Mouse (Mus musculus) layer of hippocampus, adult 9-11 months (tissue): ENCODE data around the gene Plpp2.

ENCODE experiments used
- DNase-seq: peaks from one replicate; pipeline ENCODE4 v3.0.0; 2022

The Plpp2 gene

DNA sequence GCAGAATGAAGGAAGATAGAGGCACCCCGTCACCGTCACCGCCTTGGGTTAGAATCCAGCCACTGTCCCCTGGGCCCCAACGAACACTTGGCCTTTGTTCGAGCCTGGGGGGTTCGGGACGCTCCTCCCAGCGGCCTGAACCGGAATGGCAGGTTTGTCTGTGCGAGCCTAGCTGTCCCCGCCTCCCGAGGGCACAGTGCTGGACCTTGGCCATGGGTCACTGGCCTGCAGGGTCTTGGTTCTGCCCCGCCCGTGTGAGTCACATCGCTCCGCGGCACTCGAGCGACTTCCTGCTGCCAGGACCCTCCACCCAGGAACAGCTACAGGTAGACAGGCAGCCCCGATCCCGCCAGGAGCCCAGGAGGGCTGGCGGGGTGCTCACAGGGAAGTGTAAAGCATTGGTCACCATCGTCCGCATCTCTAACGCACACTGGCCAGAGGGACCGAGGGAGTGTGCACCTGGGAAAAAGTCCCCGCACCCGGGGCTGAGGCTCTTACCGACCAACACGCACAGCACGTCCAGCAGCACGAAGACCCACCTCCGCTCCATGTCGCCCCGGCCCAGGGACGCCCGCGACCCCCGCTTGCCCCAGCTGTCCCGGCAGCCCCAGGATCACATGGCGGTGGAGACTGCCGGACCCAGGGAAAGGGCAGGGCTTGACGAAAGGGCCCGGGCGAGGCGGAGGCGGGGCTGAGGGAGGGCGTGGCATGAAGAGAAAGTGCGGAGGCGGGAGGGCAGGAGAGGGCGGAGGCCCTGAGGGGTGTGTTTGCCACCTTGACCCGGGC lies at the start of gene Plpp2:
Plpp2 (minus strand) TSS at position 671 of the 786 bp plus-strand sequence.
- peak; percentile 64 for DNase-seq

DNA sequence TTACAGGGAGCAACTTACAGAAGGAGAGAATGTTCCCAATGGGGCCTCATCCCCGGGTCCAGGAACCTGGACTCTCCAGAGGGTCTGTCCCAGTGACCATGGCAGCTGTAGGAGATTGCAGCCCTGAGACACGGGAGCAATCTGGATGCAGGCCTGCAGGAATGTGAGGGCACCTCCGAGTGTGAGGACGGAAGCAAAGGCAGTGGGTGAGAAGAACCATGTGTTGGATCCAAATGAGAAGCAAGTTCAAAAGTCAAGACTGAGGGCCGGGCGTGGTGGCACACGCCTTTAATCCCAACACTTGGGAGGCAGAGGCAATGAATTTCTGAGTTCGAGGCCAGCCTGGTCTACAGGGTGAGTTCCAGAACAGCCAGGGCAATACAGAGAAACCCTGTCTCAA lies 47.9 kb upstream of the Plpp2 start:
- no peak for DNase-seq

DNA sequence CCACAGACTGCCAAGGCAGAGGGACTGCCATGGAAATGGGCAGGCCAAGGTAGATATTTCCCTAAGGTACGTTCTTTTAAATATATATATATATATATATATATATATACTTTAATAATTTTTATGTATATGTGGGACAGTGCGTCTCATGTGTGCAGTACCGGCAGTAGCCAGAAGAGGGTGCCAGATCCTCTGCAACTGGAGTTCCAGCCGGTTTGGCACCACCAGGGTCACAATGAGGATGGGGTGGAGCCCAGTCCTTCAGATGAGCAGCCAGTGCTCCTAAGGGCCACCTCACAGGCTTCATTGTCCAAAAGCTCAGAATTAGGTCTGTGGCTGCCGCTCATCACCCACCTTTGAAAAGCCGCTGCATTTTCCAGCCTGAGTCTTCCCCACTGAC lies 47.2 kb upstream of the Plpp2 start:
- DNase-seq = no peak

DNA sequence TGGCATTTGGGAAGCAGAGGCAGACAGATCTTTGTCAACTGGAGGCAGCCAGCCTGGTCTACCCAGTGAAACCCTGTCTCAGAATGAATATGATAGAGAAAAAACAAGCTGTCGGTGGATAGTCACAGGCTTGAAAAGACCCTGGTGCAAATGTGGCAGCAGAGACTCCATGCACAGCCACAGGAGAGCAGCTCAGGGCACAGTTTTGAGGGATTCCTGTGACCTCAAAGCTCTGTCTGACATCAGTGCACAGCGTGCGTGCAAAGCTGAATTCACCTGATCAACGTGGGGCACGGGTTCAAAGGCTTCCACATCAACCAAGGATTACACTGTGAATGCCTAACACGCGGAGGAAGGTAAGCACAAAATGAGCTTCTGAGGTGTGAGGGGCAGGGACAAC lies 46.8 kb upstream of the Plpp2 start:
- DNase-seq = no peak

DNA sequence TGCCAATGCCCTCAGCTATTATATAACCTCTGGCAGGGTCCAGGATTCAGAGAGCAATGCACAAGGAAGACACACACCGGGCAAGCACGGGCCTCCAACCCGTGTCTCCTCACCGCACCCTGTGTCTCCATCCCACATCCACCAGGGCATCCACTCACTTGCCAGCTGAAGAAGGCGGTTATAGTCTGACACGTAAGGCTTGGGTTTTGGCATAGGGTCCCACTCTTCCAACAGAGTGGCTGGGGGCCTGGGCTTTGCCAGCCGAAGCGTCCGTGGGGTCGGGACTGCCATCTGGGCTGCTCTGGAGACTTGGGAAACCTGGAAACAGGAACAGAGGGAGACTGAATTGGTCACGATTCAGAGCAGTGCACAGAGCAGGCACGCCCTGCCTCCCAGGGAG lies 46.2 kb upstream of the Plpp2 start:
- no peak for DNase-seq

DNA sequence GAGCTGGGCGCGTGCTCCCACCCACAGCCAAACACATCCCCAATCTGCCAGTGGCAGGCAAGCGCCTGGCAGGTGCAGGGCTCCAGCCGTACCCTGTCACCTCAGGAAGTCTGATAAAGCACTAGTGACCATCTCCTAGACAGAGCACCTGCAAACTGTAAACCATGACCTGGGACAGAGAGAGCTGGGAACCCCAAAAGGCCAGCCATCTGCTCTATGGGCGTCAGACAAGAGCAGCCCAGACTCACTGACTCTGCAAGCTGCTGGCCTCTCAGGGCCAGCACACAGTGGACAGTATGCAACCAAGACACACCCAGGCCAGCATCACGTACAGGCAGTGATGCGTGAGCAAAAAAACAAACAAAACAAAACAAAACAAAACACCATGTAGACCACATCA lies 45.3 kb upstream of the Plpp2 start:
- no peak for DNase-seq

DNA sequence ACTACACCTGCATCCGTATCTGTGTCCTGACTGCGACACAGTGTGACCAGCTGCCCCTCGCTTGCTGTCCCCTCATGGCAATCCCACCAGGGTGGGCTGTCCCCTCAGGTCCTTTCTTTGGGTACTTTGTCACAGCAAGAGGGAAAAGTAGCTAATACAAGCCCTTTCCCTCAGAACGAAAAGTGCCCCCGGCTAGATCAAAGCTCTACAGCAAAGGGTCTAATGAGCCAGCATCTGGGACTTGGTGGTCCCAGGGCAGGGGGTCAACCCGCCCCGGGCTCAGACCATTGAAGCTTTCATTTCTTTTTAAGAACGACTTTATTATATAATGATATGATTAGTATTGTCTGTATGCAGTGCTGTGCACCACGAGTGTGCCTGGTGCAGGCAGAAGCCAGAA lies 44.7 kb upstream of the Plpp2 start:
- no peak for DNase-seq

DNA sequence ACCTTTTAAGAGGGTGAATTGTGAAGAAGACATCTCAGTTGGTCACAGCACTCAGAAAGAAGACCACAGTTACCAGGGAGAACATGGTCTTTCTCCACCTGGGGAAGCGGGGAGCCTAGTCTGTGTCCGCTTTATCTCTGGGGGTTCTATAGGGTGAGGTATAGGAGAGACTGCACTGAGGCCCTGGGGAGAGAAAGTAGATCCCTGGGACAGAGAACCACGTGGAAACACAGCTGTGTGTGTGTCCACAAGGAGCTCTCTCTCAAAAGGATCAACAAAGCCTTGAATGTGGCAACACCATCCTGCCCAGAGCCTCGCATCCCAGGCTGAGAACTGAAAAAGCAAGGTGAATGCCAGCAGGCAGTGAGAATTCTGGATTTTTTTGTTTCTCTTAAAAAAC lies 43.8 kb upstream of the Plpp2 start:
- DNase-seq = no peak

DNA sequence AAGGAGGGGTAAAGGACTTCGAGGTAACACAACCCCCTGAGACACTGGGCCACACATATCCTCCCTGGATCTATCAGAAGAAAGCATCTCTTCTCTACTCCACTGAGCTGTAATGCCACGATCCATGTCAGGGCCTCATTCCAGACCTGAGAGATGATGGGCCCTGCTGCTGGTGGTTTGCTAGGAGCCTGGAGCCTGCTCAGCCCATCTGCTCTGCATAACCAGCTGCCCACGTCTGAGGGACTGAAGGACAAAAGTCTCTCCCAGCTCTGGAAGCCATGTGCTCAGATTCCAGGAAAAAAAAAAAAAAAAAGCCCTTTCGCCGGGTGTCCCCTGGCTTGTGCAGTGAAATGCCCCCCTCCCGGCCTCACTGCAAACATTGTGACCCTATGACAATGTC lies 42.2 kb upstream of the Plpp2 start:
- no peak for DNase-seq

DNA sequence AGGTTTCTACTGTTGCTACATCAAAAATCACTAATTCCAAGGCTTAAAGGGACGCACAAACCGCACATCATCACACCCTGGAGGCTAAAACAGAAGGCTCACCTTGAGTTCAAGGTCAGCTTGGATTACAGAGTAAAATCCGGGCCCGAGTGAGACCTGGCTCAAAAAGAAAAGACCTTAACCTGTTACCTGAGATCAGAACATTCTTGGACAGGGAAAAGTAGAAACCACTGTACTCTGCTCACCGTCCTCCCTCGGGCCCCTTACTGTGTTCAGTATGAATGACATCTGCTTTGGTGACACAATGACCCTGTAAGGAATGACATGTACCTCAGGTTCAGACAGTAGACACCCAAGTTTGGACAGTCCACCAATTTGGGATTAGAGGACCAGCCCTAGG lies 41.2 kb upstream of the Plpp2 start:
- no peak for DNase-seq

DNA sequence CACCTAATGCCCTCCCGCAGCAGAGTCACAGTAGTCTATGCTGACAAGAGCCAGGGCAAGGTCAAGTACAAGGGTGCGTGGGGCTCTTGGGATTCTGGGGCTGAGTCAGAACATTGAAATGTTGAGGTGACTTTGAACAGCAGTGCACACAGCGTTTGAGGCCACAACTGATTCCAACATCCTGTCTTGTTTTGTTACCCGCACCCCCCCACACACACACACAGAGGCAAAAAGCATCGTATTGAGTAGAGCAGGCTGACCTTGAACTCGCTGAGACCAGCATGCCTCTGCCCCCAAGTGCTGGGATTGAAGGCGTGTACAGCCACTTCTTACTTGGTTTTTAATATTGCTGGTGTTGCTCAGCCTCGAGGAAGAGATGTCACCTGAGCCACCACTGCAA lies 40.8 kb upstream of the Plpp2 start:
- no peak for DNase-seq

DNA sequence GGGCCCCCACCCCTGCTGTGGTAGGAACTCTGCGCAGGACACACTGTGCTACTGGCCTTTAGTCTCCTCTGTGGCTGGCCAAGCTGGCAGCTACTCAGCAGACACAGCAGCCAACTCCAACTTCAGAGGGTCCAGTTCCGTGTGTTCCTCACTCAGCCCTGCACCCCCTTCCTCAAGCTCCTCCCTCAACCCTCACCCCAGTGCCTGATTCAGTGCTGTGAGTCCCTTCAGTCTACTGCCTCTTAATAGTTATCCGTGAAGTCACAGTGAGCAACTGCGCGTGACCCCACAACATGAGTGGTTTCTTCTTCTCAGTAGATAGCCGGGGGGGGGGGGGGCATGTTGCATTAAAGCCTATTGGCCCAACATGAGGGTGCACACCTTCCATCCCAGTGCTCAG lies 40.0 kb upstream of the Plpp2 start:
- DNase-seq = no peak

DNA sequence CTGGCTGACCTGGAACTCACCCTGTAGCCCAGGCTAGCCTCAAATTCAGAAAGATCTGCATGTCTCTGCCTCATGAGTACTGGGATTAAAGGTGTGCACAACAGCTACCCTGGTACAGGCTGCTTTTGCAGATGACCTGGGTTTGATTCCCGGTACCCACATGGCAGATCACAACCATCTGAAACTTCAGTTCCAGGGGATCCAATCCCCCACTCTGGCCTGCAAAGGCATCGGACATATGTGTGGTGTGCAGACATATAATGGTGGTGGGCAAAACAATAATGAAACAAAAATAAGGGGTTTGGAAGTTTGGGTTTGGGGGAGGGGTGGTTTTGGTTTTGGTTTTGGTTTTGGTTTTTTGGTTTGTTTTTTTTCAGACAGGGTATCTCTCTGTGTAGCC lies 37.7 kb upstream of the Plpp2 start:
- DNase-seq = no peak

DNA sequence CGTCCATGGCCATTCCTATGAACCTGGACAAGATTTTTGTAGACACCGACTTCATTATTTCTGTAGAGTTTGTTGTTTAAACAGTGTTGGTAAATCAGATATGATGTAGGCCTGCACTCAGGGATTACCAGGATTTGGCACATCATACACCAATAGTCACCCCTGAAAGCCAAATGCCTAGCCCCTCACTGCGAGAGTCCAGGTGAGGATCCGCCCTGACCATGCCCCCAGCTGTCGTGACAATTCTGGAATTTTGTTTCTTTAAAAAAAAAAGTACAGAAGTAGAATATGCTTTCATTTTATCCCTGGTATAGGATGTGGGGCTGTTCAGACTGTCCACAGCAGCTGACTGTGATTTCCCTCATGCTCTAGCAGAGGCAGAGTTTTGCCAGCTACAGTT lies 36.3 kb upstream of the Plpp2 start:
- DNase-seq = no peak

DNA sequence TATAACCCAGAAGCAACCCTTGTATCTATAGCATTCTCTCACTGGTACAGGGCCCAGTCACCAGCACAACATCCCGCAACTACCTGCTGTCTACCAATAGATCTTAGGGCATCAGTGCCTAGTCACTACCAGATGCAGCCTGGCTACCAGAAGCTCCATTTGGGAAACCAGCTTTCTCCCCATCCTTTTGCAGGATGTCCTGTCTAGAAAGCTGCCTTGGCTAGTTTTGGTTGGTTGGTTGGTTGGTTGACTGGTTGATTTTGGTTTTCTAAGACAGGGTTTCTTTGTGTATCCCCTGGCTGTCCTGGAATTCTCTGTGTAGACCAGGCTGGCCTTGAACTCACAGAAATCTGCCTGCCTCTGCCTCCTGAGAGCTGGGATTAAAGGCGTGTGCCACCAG lies 26.1 kb upstream of the Plpp2 start:
- no peak for DNase-seq

DNA sequence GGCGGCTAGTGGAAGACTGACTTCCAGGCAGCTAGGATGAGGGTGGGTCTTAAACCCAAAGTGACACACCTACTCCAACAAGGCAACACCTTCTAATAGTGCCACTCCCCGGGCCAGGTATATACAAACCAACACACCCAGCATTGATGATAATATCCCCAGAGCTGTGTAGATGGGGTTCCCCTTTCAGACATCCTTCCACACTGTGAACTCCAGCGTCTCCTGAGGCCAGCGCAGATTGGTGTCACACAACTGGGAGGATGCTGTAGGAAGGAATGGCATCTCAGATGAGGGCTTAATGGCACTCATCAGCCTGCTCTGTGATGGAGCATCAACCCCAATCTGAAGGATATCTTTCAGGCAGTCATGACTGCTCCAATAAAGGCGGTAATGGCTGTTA lies 23.9 kb upstream of the Plpp2 start:
- no peak for DNase-seq

DNA sequence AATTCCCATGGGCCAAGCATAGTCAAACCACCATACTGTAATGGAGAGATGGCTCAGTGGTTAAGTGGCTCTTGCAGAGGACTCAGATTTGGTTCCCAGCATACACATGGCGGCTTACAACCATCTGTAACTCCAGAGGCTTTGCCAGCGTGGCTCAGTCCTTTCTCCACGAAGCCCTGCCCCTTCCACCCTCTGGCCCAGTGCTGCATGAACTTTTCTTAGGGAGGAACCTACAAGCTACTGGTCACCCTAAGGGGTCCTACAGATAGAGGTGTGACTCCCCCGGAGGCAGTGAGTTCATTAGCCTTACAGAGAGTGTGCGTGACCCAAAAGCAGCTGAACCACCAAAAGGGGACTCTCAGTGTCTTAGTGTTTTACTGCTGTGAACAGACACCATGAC lies 23.4 kb upstream of the Plpp2 start:
- DNase-seq = no peak

DNA sequence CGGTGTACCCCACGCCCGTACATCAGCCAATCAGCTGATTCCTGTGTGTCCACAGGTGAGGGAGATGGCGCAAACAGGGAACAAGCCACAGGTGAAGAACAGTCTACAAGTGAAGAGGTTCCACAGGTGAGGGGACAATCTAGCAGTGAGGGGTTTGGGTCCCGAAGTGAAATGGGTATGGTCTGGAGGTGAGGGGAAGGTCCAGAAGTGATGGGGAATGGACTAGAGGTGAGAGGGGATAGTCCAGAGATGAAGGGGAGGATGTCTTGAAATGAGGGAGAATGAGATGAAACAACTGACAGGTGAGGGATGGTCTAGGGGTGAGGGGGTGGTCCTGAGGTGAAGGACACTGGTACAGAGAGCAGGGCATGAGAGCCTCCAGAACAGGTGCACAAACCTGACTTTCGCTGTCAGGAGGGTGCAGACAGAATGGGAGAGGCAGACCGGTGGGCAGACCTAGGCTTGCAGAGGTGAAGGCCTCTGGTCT lies 21.7 kb upstream of the Plpp2 start:
- no peak for DNase-seq

DNA sequence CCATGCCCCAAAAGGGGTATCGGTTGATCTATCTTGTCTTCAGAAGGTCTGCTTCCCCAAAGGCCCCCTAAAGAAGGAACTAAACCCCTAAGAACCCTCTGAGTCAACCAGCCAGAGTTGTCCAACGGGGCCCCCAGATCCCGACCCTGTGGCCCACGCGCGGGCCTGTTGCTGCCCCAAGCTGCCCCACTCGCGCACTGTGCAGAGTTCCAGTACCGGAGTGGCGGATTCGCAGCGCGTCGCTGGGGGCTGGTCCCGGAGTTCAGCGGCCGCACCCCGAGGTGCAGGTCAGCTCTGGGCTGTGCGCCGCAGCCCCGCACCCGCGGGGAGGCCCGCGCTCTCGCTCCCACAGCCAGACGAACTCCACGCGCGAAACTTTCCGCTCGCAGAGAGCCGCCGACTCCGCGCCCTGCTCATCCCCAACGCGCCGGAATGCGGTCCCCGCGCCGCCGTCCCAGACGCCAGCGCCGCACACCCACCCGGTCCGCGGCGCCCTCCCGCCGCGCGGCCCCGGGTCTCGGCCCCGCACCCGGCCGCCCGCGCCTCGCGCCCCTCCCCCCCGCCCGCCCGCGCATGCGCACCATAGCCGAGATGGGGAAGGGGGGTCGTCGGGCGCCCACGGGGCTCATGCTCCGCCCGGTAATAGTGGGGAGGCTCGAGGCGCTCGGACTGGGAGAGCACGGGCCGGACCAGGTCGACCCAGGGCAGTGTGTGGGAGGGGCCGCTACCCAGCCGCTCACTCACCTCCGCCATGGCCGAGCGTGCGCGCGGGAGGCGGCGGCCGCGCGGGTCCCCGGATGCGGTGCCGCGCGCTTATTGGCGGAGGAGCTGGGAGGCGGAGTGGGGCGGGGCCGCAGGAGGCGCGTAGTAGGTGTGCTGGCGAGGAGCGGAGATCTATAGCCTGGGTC lies 21.0 kb upstream of the Plpp2 start, which contains the start of gene Mier2:
Mier2 (minus strand) TSS at position 870 of the 908 bp plus-strand sequence.
- DNase-seq = peak; percentile 85

DNA sequence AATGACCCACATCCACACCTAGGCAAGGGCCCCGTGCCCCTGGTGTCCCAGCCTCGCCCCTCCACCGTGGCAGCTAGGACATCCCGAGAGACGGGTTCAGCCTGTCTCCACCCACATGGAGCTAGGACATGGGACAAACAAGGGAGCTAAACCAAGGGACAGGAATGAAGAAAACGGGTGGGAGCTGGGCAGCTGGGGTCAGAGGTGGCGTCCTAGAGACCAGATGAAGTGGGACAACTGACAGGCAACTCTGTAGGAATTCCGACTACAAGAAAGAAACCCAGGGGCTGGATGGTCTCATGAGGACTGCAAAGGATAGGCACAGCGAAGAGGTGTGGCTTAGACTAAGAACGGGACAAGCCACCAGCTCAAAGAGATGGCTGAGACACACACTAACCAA lies 20.1 kb upstream of the Plpp2 start:
- DNase-seq = no peak

DNA sequence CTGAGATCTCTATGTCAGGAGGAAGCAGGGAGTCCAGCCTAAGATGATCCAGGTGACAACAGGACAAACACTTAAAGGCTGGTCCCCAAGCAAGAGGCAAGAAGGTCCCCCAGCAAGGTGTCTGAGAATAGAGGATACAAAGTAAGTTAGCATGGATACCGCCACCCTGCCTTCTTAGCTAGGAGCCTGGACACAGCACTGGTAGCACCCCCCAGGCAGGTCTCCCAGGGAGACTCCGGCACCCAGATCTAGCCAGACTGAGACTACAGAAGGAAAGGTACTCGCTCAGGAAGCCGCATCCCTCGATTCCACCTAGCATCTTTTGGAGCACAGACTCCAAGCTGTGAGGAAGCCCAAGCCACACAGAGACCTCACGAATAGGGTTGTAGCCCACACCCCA lies 19.6 kb upstream of the Plpp2 start:
- no peak for DNase-seq

DNA sequence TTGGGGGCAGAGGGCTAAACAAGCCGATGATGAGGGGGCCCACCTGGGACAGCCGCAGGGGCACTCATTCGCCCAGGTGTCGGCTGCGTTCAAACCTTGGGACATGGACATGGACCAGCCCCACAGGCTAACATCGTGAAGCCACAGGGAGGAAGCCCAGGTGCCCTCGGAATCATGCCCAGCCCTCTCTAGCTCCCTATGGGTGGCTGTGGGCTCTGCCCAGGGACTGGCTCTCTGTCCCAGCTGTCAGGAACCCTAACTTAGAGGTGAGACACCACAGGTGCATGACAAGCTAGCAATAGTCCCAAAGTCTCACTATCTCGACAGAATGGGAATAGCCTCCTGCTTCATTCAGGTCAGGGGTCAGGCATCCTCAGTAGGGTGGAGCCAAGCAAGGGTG lies 18.9 kb upstream of the Plpp2 start:
- no peak for DNase-seq

DNA sequence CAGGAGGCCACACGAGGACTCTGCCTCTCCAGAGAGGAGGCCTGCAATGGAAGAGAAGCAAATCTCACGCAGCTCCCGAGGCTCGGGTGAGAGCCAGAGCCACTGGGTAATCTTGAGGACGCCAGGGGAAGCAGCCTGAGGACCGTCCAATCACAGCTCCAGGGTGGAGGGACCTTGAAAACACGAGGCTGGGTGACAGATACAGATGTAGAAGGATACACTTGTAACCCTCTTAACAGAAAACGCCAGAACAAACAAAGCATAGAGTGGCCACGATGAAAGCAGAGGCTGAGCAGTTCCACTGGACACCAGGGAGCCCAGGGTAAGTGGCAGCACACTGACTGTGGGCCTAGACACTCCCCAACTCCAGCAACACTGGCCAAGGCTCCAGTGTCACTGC lies 16.8 kb upstream of the Plpp2 start:
- no peak for DNase-seq
